Mouse (Mus musculus): ENCODE measurements around the gene 5730409E04Rik. TPM values are rescaled to one million over a fixed set of nuclear protein-coding genes. Genes with fewer than 3 reads are reported as not detected.

Gene 5730409E04Rik
- 16.3 and 16.6 TPM in 2 replicates for polyA plus RNA-seq (2015; fragmentation: Nextera tagmentation; extraction: Ambion mirVana)

DNA sequence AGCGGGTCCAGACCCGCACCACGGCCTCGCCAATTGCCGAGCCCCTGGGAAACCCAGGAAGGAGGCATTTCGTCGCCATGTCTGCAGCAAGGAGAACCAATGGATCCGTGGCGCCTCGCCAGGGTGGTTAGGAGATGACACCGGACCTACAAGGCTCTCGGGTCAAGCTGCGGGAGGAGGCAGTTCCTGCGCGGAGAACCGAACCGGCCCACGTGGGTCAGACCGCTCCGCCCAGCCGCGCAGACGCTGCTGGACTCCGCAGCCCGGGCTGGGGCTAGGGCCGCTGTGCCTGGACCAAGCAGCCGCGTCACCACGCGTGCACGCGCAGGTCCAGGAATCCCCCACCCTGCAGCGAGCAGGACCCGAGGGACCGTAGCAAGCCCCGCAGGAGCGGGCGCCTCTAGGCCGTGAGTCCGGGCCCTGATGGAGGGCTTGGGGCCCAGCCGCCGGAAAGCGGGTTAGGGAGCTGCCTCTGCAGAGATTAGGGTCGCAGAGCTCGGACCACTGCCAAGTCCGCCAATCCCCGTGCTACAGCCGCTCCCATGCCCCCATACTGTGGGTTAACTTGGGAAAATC is at the start of gene 5730409E04Rik:
5730409E04Rik (plus strand) TSS at position 213 of the 576 bp plus-strand sequence.
- under 1% methylated on average over 48 of the region's 48 CpGs for WGBS
- Histone ChIP-seq H3K9me3 (peaks cover 2% of the 10 kb centered on the region; the same call in 1 of the 2 replicates), H3K27me3 (replicated peaks) (peaks cover 44% of the 10 kb centered on the region), H3K27ac (peak within 1 kb of the TSS; percentile 47), H3K4me1 (no peaks in the 10 kb centered on the region), H3K9ac (peak within 1 kb of the TSS; percentile 73), H3K4me2 (peak within 1 kb of the TSS; percentile 80), H3K4me3 (peak within 1 kb of the TSS; percentile 60), H3K36me3 (replicated peaks) (no peaks in the 10 kb centered on the region)
- peak; percentile 94 for ATAC-seq (replicated peaks)

DNA sequence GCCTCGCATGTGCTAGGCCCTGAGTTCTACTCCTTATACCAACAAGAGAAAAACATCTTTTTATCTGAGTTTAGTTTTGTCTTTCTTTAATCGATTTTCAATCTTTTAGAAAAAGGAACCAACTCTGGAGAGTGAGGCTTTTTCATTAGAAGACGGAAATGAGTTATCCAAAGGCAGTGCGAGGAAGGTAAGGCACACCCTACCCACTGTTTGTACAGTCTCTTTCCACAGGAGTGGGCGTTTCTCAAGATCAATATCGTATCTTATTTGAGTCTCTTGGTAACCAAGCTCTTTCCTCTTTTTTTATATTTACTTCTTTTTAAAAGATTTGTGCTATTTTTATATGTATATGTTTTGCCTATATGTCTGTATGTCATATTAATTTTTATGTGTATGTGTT is 45.8 kb upstream of the 5730409E04Rik start:
- no peaks in the 10 kb centered on the region for H3K9me3 ChIP-seq
- no peak overlapping the region for H3K9ac ChIP-seq
- H3K4me2 ChIP-seq, result no peak overlapping the region
- H3K4me1 ChIP-seq, result no peaks in the 10 kb centered on the region
- no peak overlapping the region for H3K4me3 ChIP-seq
- no peak overlapping the region for H3K27ac ChIP-seq
- ATAC-seq (replicated peaks), result no peak
- WGBS, result 92% methylated on average over 6 of the region's 6 CpGs
- H3K36me3 ChIP-seq (replicated peaks), result no peaks in the 10 kb centered on the region
- no peaks in the 10 kb centered on the region for H3K27me3 ChIP-seq (replicated peaks)

DNA sequence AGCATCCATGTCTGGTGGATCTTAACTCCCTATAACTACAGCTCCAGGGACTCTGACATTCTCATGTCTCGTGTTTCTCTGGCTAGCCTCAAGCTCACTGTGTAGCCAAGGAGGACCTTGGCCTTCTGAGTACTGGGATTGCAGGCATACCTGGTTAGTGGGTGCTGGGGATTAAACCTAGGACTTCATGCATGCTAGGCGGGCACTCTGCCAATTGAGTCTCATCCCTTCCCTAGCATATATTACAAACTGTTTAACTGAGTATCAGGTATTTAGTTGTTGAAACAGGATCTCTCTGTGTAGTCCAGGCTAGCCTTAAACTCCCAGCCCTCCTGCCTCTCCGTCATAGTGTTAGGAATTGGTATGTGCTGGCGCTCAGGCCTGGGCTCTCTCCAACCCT is 42.4 kb upstream of the 5730409E04Rik start:
- no peaks in the 10 kb centered on the region for H3K27me3 ChIP-seq (replicated peaks)
- no peak overlapping the region for H3K4me2 ChIP-seq
- 97% methylated on average over 4 of the region's 4 CpGs for WGBS
- no peak overlapping the region for H3K27ac ChIP-seq
- no peak overlapping the region for H3K9ac ChIP-seq
- no peaks in the 10 kb centered on the region for H3K4me1 ChIP-seq
- no peak for ATAC-seq (replicated peaks)
- H3K9me3 ChIP-seq, result no peaks in the 10 kb centered on the region
- no peak overlapping the region for H3K4me3 ChIP-seq
- no peaks in the 10 kb centered on the region for H3K36me3 ChIP-seq (replicated peaks)

DNA sequence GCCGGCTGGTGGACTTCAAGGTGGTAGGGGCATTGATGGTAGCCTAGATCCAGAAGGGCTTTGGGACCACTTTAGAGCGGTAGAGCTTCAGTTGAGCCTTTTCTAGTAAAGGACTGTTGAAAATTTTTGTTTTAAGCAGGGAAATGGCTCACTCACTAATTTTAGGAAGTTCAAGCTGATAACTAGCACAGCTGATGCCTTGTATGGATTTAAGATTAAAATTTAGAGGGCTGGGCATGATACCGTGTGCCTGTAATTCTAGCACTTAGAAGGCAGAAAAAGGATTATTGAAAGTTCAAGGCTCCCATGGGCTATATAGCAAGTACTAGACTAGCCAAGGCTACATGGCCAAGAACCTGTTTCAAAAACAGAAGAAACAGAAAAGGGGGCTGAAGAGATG is 39.8 kb upstream of the 5730409E04Rik start:
- H3K27ac ChIP-seq, result no peak overlapping the region
- ATAC-seq (replicated peaks), result no peak
- 95% methylated on average over 3 of the region's 3 CpGs for WGBS
- H3K4me1 ChIP-seq, result no peaks in the 10 kb centered on the region
- no peak overlapping the region for H3K4me2 ChIP-seq
- no peaks in the 10 kb centered on the region for H3K27me3 ChIP-seq (replicated peaks)
- no peak overlapping the region for H3K4me3 ChIP-seq
- H3K9me3 ChIP-seq, result no peaks in the 10 kb centered on the region
- H3K36me3 ChIP-seq (replicated peaks), result no peaks in the 10 kb centered on the region
- no peak overlapping the region for H3K9ac ChIP-seq

DNA sequence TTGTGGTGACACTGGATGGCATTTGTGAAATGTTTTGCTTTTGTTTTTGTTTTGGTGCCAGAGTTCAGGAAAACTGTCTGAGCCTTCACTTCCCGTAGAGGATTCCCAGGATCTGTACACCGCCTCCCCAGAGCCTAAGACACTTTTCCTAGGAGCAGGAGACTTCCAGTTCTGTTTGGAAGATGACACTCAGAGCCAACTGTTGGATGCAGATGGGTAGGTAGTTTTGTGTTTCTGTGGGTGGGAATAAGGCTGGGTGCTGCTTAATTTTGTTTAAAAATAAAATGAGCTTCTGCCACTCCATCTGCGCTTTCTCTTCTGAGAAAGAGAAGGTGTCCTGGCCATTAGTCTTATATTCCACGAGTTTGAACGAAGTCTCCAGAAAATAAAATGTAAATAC is 33.3 kb upstream of the 5730409E04Rik start:
- no peaks in the 10 kb centered on the region for H3K36me3 ChIP-seq (replicated peaks)
- H3K27me3 ChIP-seq (replicated peaks), result no peaks in the 10 kb centered on the region
- no peak overlapping the region for H3K4me3 ChIP-seq
- ATAC-seq (replicated peaks), result no peak
- no peaks in the 10 kb centered on the region for H3K4me1 ChIP-seq
- H3K4me2 ChIP-seq, result no peak overlapping the region
- no peak overlapping the region for H3K9ac ChIP-seq
- no peaks in the 10 kb centered on the region for H3K9me3 ChIP-seq
- WGBS, result 93% methylated on average over 5 of the region's 5 CpGs
- H3K27ac ChIP-seq, result no peak overlapping the region

DNA sequence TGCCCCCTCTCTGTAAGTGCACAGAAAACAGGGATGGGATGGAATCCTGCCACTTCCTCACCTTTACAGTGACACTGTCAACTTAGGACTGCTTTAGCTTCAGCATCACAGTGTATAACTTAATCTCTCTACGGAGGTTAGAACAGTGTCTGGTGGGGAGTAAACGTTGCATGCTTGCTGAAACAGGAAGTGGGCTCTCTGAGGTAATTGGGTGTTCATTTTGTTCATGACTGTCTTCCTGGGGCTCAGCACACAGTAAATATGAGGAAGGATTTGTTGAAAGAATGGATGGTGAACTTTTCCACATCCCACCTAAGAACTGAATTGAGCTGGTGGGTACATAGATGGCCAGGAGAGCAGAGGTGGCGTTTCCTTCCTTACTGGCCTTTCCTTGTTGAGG is 31.7 kb upstream of the 5730409E04Rik start:
- Histone ChIP-seq H3K4me2 (no peak overlapping the region), H3K27me3 (replicated peaks) (no peaks in the 10 kb centered on the region), H3K4me3 (no peak overlapping the region), H3K9ac (no peak overlapping the region), H3K27ac (no peak overlapping the region), H3K9me3 (no peaks in the 10 kb centered on the region), H3K36me3 (replicated peaks) (no peaks in the 10 kb centered on the region), H3K4me1 (no peaks in the 10 kb centered on the region)
- no peak for ATAC-seq (replicated peaks)
- WGBS, result 93% methylated on average over 3 of the region's 3 CpGs

DNA sequence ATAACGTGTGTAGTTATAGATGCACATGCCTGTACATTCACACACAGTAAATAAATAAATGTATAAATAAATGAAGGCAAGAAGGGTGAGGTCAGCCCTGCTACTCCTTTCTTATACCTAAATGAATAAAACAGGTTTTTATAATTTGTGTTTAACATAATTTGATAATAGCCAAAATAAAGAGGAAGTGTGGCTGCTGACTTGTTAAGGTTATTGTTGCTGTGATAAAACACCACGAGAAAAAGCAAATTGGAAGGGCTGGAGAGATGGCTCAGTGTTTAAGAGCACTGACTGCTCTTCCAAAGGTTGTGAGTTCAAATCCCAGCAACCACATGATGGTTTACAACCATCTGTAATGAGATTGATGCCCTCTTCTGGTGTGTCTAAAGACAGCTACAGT is 30.5 kb upstream of the 5730409E04Rik start:
- Histone ChIP-seq H3K9me3 (no peaks in the 10 kb centered on the region), H3K27ac (no peak overlapping the region), H3K9ac (no peak overlapping the region), H3K4me1 (no peaks in the 10 kb centered on the region), H3K36me3 (replicated peaks) (no peaks in the 10 kb centered on the region), H3K4me3 (no peak overlapping the region), H3K27me3 (replicated peaks) (no peaks in the 10 kb centered on the region), H3K4me2 (no peak overlapping the region)
- no peak for ATAC-seq (replicated peaks)
- 92% methylated on average over 2 of the region's 2 CpGs for WGBS

DNA sequence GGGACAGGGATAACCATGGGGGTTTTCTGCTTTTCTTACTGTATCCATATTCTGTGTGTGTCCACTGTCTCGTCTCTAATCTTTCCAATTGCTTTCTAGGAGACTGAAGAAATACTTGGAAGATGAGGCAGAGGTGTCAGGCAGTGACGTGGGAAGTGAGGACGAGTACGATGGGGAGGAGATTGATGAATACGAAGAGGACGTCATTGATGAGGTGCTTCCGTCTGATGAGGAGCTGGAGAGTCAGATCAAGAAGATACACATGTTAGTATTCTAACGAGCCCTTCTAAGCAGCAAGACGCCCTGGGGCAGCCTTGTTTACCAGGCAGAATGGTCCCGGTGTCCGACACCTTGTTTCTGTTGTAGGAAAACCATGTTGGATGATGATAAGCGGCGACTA is 23.9 kb upstream of the 5730409E04Rik start:
- Histone ChIP-seq H3K9me3 (no peaks in the 10 kb centered on the region), H3K9ac (no peak overlapping the region), H3K27ac (no peak overlapping the region), H3K27me3 (replicated peaks) (no peaks in the 10 kb centered on the region), H3K36me3 (replicated peaks) (no peaks in the 10 kb centered on the region; the same call in 1 of the 2 replicates), H3K4me1 (no peaks in the 10 kb centered on the region), H3K4me3 (no peak overlapping the region), H3K4me2 (no peak overlapping the region)
- 93% methylated on average over 13 of the region's 13 CpGs for WGBS
- no peak for ATAC-seq (replicated peaks)

DNA sequence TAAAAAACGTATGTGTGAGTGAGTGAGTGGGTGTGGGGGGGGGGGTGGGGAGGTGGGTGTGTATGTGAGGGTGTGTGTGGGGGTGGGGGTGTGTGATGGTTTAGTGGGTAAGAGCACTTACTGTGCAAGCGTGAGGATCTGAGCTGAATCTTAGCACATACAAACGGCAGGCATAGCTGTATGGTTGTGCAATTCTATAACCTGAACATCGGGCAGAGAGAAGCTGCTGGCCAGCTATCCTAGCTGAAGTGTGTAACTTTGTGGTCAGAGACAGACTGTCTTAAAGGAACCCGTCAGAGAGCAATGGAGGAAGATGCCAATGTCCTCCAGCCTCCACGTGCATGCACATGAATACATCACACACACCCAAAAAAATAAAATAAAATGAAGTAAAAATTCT is 17.6 kb upstream of the 5730409E04Rik start:
- H3K27me3 ChIP-seq (replicated peaks), result no peaks in the 10 kb centered on the region; the same call in 1 of the 2 replicates
- no peak for ATAC-seq (replicated peaks)
- no peaks in the 10 kb centered on the region for H3K4me1 ChIP-seq
- no peak overlapping the region for H3K9ac ChIP-seq
- no peak overlapping the region for H3K4me2 ChIP-seq
- no peaks in the 10 kb centered on the region for H3K9me3 ChIP-seq
- no peaks in the 10 kb centered on the region; the same call in 1 of the 2 replicates for H3K36me3 ChIP-seq (replicated peaks)
- H3K27ac ChIP-seq, result no peak overlapping the region
- no peak overlapping the region for H3K4me3 ChIP-seq
- WGBS, result 91% methylated on average over 6 of the region's 6 CpGs

DNA sequence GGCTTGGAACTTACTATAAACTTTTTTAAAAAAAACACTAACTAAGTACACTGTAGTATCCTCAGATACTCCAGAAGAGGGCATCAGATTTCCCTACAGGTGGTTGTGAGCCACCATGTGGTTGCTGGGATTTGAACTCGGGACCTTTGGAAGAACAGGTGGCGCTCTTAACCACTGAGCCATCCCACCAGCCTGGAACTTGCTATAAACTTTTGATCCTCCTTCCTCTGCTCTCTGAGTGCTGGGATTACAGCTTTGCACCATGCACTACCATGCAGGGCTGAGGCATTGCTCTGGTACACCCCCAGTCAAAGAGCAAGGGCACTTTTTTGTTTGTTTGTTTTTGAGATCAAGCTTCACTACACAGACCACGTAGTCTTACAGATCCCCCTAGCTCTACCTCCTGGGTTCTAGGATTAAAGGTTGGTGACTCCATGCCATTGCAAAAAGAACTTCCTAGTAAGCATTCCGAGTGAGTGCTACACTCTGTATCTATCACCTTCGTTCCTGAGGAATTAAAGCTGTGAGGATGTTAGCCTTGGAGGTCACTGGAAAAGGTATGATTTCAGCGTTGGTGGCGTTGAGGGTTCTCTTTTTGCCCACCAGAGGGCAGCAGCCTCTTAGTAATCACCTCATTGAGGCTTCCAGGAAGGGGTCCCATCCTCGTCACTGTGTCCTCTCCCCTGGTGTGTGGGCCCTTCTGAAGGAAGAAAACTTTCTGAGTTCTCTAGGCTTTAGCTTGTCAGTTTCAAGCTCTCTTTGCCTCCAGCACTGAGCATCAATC is 9.5 kb upstream of the 5730409E04Rik start:
- H3K9me3 ChIP-seq, result no peaks in the 10 kb centered on the region
- no peak overlapping the region for H3K4me2 ChIP-seq
- peaks cover 27% of the 10 kb centered on the region for H3K27me3 ChIP-seq (replicated peaks)
- H3K4me1 ChIP-seq, result peaks cover 12% of the 10 kb centered on the region
- WGBS, result 29% methylated on average over 8 of the region's 8 CpGs
- H3K27ac ChIP-seq, result no peak overlapping the region
- no peak for ATAC-seq (replicated peaks)
- no peak overlapping the region for H3K9ac ChIP-seq
- H3K4me3 ChIP-seq, result no peak overlapping the region
- H3K36me3 ChIP-seq (replicated peaks), result no peaks in the 10 kb centered on the region

DNA sequence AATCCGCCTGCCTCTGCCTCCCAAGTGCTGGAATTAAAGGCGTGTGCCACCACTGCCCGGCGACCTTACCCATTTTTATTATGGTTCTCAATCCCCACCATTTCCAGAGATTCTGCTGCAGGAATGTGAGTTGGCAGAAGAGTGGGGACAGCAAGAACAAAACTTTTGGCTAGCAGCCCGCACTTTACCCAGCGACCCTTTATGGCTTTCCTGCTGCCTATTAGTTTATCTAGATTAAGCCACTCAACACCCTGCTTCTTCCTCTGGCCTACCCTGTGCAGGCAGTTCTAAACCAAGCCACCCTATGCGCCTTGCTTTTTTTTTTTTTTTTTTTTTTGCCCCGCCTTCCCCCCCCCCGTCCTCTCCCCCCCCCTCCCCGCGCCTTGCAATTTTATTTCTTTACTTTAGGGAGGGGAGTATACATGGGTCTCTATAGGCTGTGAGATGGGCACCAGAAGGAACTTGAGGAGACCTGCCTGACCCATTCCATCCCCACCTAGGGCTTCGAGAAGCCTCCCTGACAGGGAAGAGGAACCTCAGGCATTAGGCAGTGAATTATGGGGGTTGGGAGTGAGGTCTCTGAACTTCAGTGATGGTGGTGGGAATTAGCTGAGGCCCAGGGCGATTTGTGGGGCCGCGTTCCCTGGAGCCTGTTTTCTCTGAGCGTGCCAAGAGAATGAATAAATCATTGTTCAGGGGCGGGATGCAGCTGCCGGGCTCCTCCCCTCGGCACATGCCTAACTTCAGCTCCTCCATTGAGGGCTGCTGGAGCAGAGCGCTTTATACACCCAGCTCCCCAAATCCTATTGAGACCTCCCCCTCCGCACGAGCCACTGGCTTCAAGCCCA is 7.8 kb upstream of the 5730409E04Rik start:
- Histone ChIP-seq H3K27me3 (replicated peaks) (peaks cover 40% of the 10 kb centered on the region), H3K9me3 (no peaks in the 10 kb centered on the region), H3K9ac (no peak overlapping the region), H3K4me1 (peaks cover 12% of the 10 kb centered on the region), H3K36me3 (replicated peaks) (no peaks in the 10 kb centered on the region), H3K4me2 (peak overlapping the region; percentile 31), H3K27ac (no peak overlapping the region), H3K4me3 (no peak overlapping the region)
- 21% methylated on average over 20 of the region's 22 CpGs for WGBS
- ATAC-seq (replicated peaks), result peak; percentile 86

DNA sequence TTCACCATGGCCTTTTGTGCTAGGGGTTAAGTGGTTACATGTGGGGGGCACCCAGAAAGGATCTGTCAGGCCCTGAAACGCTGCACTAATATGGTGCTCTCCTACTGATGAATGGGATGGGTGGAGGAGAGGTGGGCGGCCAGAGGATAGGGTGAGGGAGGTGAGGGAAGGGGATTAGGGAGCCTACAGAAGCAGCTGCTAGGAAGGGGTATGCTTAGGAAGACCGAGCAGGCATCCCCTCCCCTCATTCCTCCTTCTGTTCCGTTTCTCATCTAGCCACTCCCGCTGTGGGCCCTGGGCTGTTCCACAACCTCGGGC is 7.2 kb upstream of the 5730409E04Rik start:
- 3% methylated on average over 6 of the region's 6 CpGs for WGBS

More for the DNA sequence above, 7.2 kb upstream of the 5730409E04Rik start:
- peaks cover 12% of the 10 kb centered on the region for H3K4me1 ChIP-seq
- H3K27me3 ChIP-seq (replicated peaks), result peaks cover 37% of the 10 kb centered on the region
- no peak overlapping the region for H3K27ac ChIP-seq
- H3K36me3 ChIP-seq (replicated peaks), result no peaks in the 10 kb centered on the region
- H3K9me3 ChIP-seq, result no peaks in the 10 kb centered on the region
- peak overlapping the region; percentile 31 for H3K4me2 ChIP-seq
- no peak overlapping the region for H3K4me3 ChIP-seq
- ATAC-seq (replicated peaks), result peak; percentile 60; the same call in 1 of the 2 replicates
- H3K9ac ChIP-seq, result no peak overlapping the region

All from midbrain, embryonic 15.5 days (tissue).